ENCODE assay signal across 8 mouse cellular contexts in genomic region chr1:172162009-172162408, GRCm38 (mm10). TPM values are rescaled to one million over a fixed set of nuclear protein-coding genes. Genes with fewer than 3 reads are reported as not detected.
A peak's percentile ranks its signal among the peaks of the same experiment; 100 is the strongest.
DNase-seq lines count a peak whose midpoint lies in the region; ATAC-seq lines count a peak whose summit lies in the region.

No protein-coding gene starts in this region.

- DNase-seq in frontal cortex, adult 2 months (ENCODE audit: extremely low spot score in 1 of 2, low spot score in 1 of 2) = peak; percentile 20 to 59
- no peak for DNase-seq in frontal cortex, postnatal 25 days (ENCODE audit: low spot score in 2 of 2)
- peak; percentile 44 to 65 for DNase-seq in right cerebral cortex, adult 2 months (ENCODE audit: low spot score in 2 of 2)
- no peak for DNase-seq in right cerebral cortex, postnatal 25 days
- peak; percentile 21 to 66 for DNase-seq in left cerebral cortex, postnatal 25 days (ENCODE audit: low spot score in 2 of 2)
- DNase-seq in right cerebral cortex, postnatal 10 days (ENCODE audit: low spot score in 2 of 2) = peak; percentile 33 to 38

- ATAC-seq in common myeloid progenitor, adult 5-6 weeks (replicated peaks; ENCODE audit: low read depth, poor library complexity, severe bottlenecking) = peak; percentile 68
- ATAC-seq in erythroid progenitor cell, adult 5-6 weeks (replicated peaks; ENCODE audit: low FRiP score, poor library complexity, severe bottlenecking) = no peak

- intact Hi-C loops in left cerebral cortex, postnatal 25 days (cut with DNase I) = loop anchor here (1.0 kb wide), 1 partner anchor 148 kb away; no protein-coding TSS in a partner anchor

RNA-seq across cellular contexts. Expression of gene Dcaf8, which starts 14.1 kb away (rescaled TPM):
- 92.6 and 102 TPM in 2 replicates for polyA plus RNA-seq in frontal cortex, adult 2 months (2012; rRNA removed)
- total RNA-seq in common myeloid progenitor, adult 5-6 weeks (2017) = 157 and 167 TPM in 2 replicates
- 100 to 1,000 TPM; 105 to 108 TPM for total RNA-seq in left cerebral cortex, postnatal 25 days (2021)
- 77.5 TPM in 2 replicates for total RNA-seq in erythroid progenitor cell, adult 5-6 weeks (2015; ENCODE audit: low replicate concordance)
- total RNA-seq in erythroid progenitor cell, adult 5-6 weeks (2017; ENCODE audit: low replicate concordance) = 141 and 176 TPM in 2 replicates

RNA-seq across cellular contexts. Expression of gene Pex19, which starts 35.5 kb away (rescaled TPM):
- polyA plus RNA-seq in frontal cortex, adult 2 months (2012; rRNA removed) = 81.2 and 84.3 TPM in 2 replicates
- 37.1 and 42.2 TPM in 2 replicates for total RNA-seq in common myeloid progenitor, adult 5-6 weeks (2017)
- total RNA-seq in left cerebral cortex, postnatal 25 days (2021) = 10 to 100 TPM; 95.2 to 97.2 TPM
- total RNA-seq in erythroid progenitor cell, adult 5-6 weeks (2015; ENCODE audit: low replicate concordance) = 14.7 and 15.1 TPM in 2 replicates
- 15.4 and 21.5 TPM in 2 replicates for total RNA-seq in erythroid progenitor cell, adult 5-6 weeks (2017; ENCODE audit: low replicate concordance)

RNA-seq across cellular contexts. Expression of gene Pea15a, which starts 44.6 kb away (rescaled TPM):
- polyA plus RNA-seq in frontal cortex, adult 2 months (2012; rRNA removed) = 538 and 542 TPM in 2 replicates
- total RNA-seq in common myeloid progenitor, adult 5-6 weeks (2017) = 5.8 and 10.1 TPM in 2 replicates
- total RNA-seq in left cerebral cortex, postnatal 25 days (2021) = 100 to 1,000 TPM; 411 to 429 TPM
- 5.4 and 12.2 TPM in 2 replicates for total RNA-seq in erythroid progenitor cell, adult 5-6 weeks (2015; ENCODE audit: low replicate concordance)
- 3.3 and 6.0 TPM in 2 replicates for total RNA-seq in erythroid progenitor cell, adult 5-6 weeks (2017; ENCODE audit: low replicate concordance)

RNA-seq across cellular contexts. Expression of gene Casq1, which starts 57.7 kb away (rescaled TPM):
- 1.4 TPM in 2 replicates for polyA plus RNA-seq in frontal cortex, adult 2 months (2012; rRNA removed)
- total RNA-seq in common myeloid progenitor, adult 5-6 weeks (2017) = 0.23 TPM in 1 of 2 replicates, not detected in the other
- total RNA-seq in left cerebral cortex, postnatal 25 days (2021) = under 1 TPM in 1 of 2 experiments, not detected in 1; 0.34 TPM
- not detected in 2 replicates for total RNA-seq in erythroid progenitor cell, adult 5-6 weeks (2015; ENCODE audit: low replicate concordance)
- total RNA-seq in erythroid progenitor cell, adult 5-6 weeks (2017; ENCODE audit: low replicate concordance) = not detected in 2 replicates

Comparison
In these comparisons a context has a peak if more than half of its experiments do, and no peak if none do; other contexts are left out.
1. DNase-seq: peak in frontal cortex, adult 2 months (2 of 2), right cerebral cortex, adult 2 months (2 of 2), left cerebral cortex, postnatal 25 days (2 of 2) and right cerebral cortex, postnatal 10 days (2 of 2); none in frontal cortex, postnatal 25 days (0 of 2) and right cerebral cortex, postnatal 25 days (single experiment).
2. RNA of gene Pea15a, which starts 44.6 kb away (total RNA-seq): 411 to 429 TPM in left cerebral cortex, postnatal 25 days; 3.3 to 12.2 TPM in erythroid progenitor cell, adult 5-6 weeks and 5.8 to 10.1 TPM in common myeloid progenitor, adult 5-6 weeks; every median in the first group is over 10 times any median in the second.